In genomic region chr11:105126520-105127029, GRCm38 (mm10) we compare ENCODE assay signal across 8 mouse cellular contexts. TPM values are rescaled to one million over a fixed set of nuclear protein-coding genes. Genes with fewer than 3 reads are reported as not detected.
A peak's percentile ranks its signal among the peaks of the same experiment; 100 is the strongest.
DNase-seq lines count a peak whose midpoint lies in the region; ATAC-seq and TF ChIP-seq lines count a peak whose summit lies in the region.

No protein-coding gene starts in this region.

- no peak for DNase-seq in kidney, adult 2 months
- no peak for DNase-seq in kidney, adult 11 months
- no peak for DNase-seq in G1E (ENCODE audit: low spot score)
- no peak for DNase-seq in forebrain, embryonic 11.5 days (ENCODE audit: low spot score)
- no peak for DNase-seq in stomach, postnatal 0 days (ENCODE audit: low spot score)
- no peak for DNase-seq in adrenal gland, adult 2 months
- DNase-seq in frontal cortex, postnatal 10 days (ENCODE audit: low spot score in 2 of 2) = no peak

- H3K4me3 ChIP-seq in kidney, adult 2 months (ENCODE audit: insufficient read depth, low read depth, low read length) = peak overlapping the region; percentile 91
- peak overlapping the region; percentile 89 for H3K4me3 ChIP-seq in G1E (ENCODE audit: low read depth, low read length)
- H3K4me3 ChIP-seq in forebrain, embryonic 11.5 days (ENCODE audit: low read depth, low read length) = peak overlapping the region; percentile 98
- peak overlapping the region; percentile 100 for H3K4me3 ChIP-seq in liver, embryonic 12.5 days
- H3K4me3 ChIP-seq in stomach, postnatal 0 days (ENCODE audit: low read depth, low read length) = peak overlapping the region; percentile 98

- H3K9me3 ChIP-seq in G1E (replicated peaks) = no peaks in the 10 kb centered on the region
- no peaks in the 10 kb centered on the region for H3K9me3 ChIP-seq in forebrain, embryonic 11.5 days (ENCODE audit: control insufficient read depth, low read length)
- H3K9me3 ChIP-seq in liver, embryonic 12.5 days (replicated peaks) = no peaks in the 10 kb centered on the region
- no peaks in the 10 kb centered on the region for H3K9me3 ChIP-seq in stomach, postnatal 0 days (ENCODE audit: control insufficient read depth, low read length)

- peak overlapping the region; percentile 79 for H3K4me2 ChIP-seq in forebrain, embryonic 11.5 days (ENCODE audit: low read depth, low read length, severe bottlenecking)
- H3K4me2 ChIP-seq in liver, embryonic 12.5 days = peak overlapping the region; percentile 82
- H3K4me2 ChIP-seq in stomach, postnatal 0 days (replicated peaks; ENCODE audit: low read depth) = peak overlapping the region; percentile 89

- H3K36me3 ChIP-seq in kidney, adult 2 months (ENCODE audit: control insufficient read depth, insufficient read depth, low read length) = no peaks in the 10 kb centered on the region
- peaks cover 39% of the 10 kb centered on the region for H3K36me3 ChIP-seq in G1E (replicated peaks)
- no peaks in the 10 kb centered on the region for H3K36me3 ChIP-seq in forebrain, embryonic 11.5 days (ENCODE audit: control insufficient read depth, insufficient read depth, low read length)
- peaks cover 30% of the 10 kb centered on the region for H3K36me3 ChIP-seq in liver, embryonic 12.5 days
- H3K36me3 ChIP-seq in stomach, postnatal 0 days (ENCODE audit: control insufficient read depth, insufficient read depth, low read length) = no peaks in the 10 kb centered on the region

- TF ChIP-seq EP300 in stomach, postnatal 0 days (optimal IDR thresholded peaks at IDR 0.05) = no peak

- TF ChIP-seq POLR2A in kidney, adult 2 months (IDR thresholded peaks at IDR 0.05; ENCODE audit: low read depth, low read length) = no peak

- WGBS in kidney, adult 2 months = under 1% methylated on average over 49 of the region's 49 CpGs
- WGBS in forebrain, embryonic 11.5 days = under 1% methylated on average over 48 of the region's 49 CpGs
- WGBS in liver, embryonic 12.5 days (ENCODE audit: insufficient replicate concordance) = 2% methylated on average over 49 of the region's 49 CpGs
- whole genome bisulfite sequencing in stomach, postnatal 0 days = under 1% methylated on average over 41 of the region's 49 CpGs

- peaks cover 4% of the 10 kb centered on the region; the same call in 1 of the 2 replicates for H3K4me1 ChIP-seq in kidney, adult 2 months (ENCODE audit: control insufficient read depth, insufficient read depth, low read length)
- peaks cover 41% of the 10 kb centered on the region for H3K4me1 ChIP-seq in G1E (ENCODE audit: insufficient read depth, low read depth, low read length)
- H3K4me1 ChIP-seq in forebrain, embryonic 11.5 days (replicated peaks; ENCODE audit: control insufficient read depth, insufficient read depth, low read length) = peaks cover 9% of the 10 kb centered on the region
- H3K4me1 ChIP-seq in liver, embryonic 12.5 days = peaks cover 49% of the 10 kb centered on the region
- 0 out of 2 replicates have a peak, but pooled peaks cover 4% of the 10 kb centered on the region for H3K4me1 ChIP-seq in stomach, postnatal 0 days (replicated peaks; ENCODE audit: control insufficient read depth, insufficient read depth)

- H3K27ac ChIP-seq in kidney, adult 2 months (ENCODE audit: insufficient read depth, low read depth, low read length) = no peak overlapping the region
- no peak overlapping the region for H3K27ac ChIP-seq in forebrain, embryonic 11.5 days (ENCODE audit: low read depth, low read length)
- peak overlapping the region; percentile 65 for H3K27ac ChIP-seq in liver, embryonic 12.5 days
- H3K27ac ChIP-seq in stomach, postnatal 0 days (replicated peaks) = no peak overlapping the region

- ATAC-seq in G1E (ENCODE audit: extremely low read depth, insufficient number of reproducible peaks, low FRiP score, poor library complexity, severe bottlenecking) = no peak
- ATAC-seq in forebrain, embryonic 11.5 days (replicated peaks; ENCODE audit: low FRiP score) = no peak
- peak; percentile 28 for ATAC-seq in liver, embryonic 12.5 days
- peak; percentile 19; the same call in 1 of the 2 replicates for ATAC-seq in stomach, postnatal 0 days (ENCODE audit: low FRiP score, low TSS enrichment)

- no peak for TF ChIP-seq CTCF in kidney, adult 2 months (conservative IDR thresholded peaks at IDR 0.05; ENCODE audit: insufficient read depth, insufficient read length, low read depth, low read length)
- no peak for TF ChIP-seq CTCF in G1E (IDR thresholded peaks at IDR 0.05; ENCODE audit: low read depth, low read length)
- no peak for TF ChIP-seq CTCF in stomach, postnatal 0 days (IDR thresholded peaks at IDR 0.05; ENCODE audit: low read depth)

- H3K9ac ChIP-seq in forebrain, embryonic 11.5 days (ENCODE audit: low read length) = peak overlapping the region; percentile 66
- peak overlapping the region; percentile 81 for H3K9ac ChIP-seq in liver, embryonic 12.5 days
- peak overlapping the region; percentile 79 for H3K9ac ChIP-seq in stomach, postnatal 0 days (ENCODE audit: low read length)

- H3K27me3 ChIP-seq in kidney, adult 2 months (replicated peaks; ENCODE audit: control insufficient read depth, insufficient read depth, low read length) = no peaks in the 10 kb centered on the region
- peaks cover 6% of the 10 kb centered on the region for H3K27me3 ChIP-seq in G1E (ENCODE audit: insufficient read depth, low read length)
- no peaks in the 10 kb centered on the region for H3K27me3 ChIP-seq in forebrain, embryonic 11.5 days (ENCODE audit: control insufficient read depth, insufficient read depth, low read length)
- no peaks in the 10 kb centered on the region for H3K27me3 ChIP-seq in liver, embryonic 12.5 days (replicated peaks)
- H3K27me3 ChIP-seq in stomach, postnatal 0 days (ENCODE audit: control insufficient read depth, insufficient read depth, low read length) = no peaks in the 10 kb centered on the region

RNA-seq across cellular contexts. Expression of gene Mettl2, which starts 0.3 kb away (rescaled TPM):
- polyA plus RNA-seq in kidney, adult 2 months (2012; rRNA removed) = 9.5 and 9.7 TPM in 2 replicates
- total RNA-seq in G1E (2014; fragmentation: Nextera tagmentation) (59.2 and 62.9 TPM in 2 replicates), G1E (2017) (35.5 and 40.4 TPM in 2 replicates)
- 14.0 and 14.9 TPM in 2 replicates for polyA plus RNA-seq in G1E (2012)
- 41.7 and 43.2 TPM in 2 replicates for polyA plus RNA-seq in forebrain, embryonic 11.5 days (2014; fragmentation: Nextera tagmentation; extraction: Ambion mirVana)
- polyA plus RNA-seq in liver, embryonic 12.5 days (2016; fragmentation: Nextera tagmentation; extraction: Ambion mirVana) = 34.3 and 35.1 TPM in 2 replicates
- polyA plus RNA-seq in stomach, postnatal 0 days (2015; fragmentation: Nextera tagmentation; extraction: Ambion mirVana) = 14.9 and 15.0 TPM in 2 replicates
- 10 to 100 TPM; 18.9 to 24.0 TPM for total RNA-seq in adrenal gland, adult 2 months (2021)
- polyA plus RNA-seq in adrenal gland, adult 2 months (2012; rRNA removed) = 9.0 and 9.2 TPM in 2 replicates

RNA-seq across cellular contexts. Expression of gene Gm10842, which starts 20.1 kb away (rescaled TPM):
- not detected in 2 replicates for polyA plus RNA-seq in kidney, adult 2 months (2012; rRNA removed)
- total RNA-seq in G1E (2014; fragmentation: Nextera tagmentation) (not detected in 2 replicates), G1E (2017) (not detected in 2 replicates)
- not detected in 2 replicates for polyA plus RNA-seq in G1E (2012)
- polyA plus RNA-seq in forebrain, embryonic 11.5 days (2014; fragmentation: Nextera tagmentation; extraction: Ambion mirVana) = not detected in 2 replicates
- polyA plus RNA-seq in liver, embryonic 12.5 days (2016; fragmentation: Nextera tagmentation; extraction: Ambion mirVana) = not detected in 2 replicates
- polyA plus RNA-seq in stomach, postnatal 0 days (2015; fragmentation: Nextera tagmentation; extraction: Ambion mirVana) = not detected in 2 replicates
- total RNA-seq in adrenal gland, adult 2 months (2021) = not detected
- polyA plus RNA-seq in adrenal gland, adult 2 months (2012; rRNA removed) = not detected in 2 replicates

RNA-seq across cellular contexts. Expression of gene Tlk2, which starts 52.0 kb away (rescaled TPM):
- 15.1 and 15.4 TPM in 2 replicates for polyA plus RNA-seq in kidney, adult 2 months (2012; rRNA removed)
- total RNA-seq in G1E (2014; fragmentation: Nextera tagmentation) (187 and 232 TPM in 2 replicates), G1E (2017) (95.9 and 102 TPM in 2 replicates)
- polyA plus RNA-seq in G1E (2012) = 20.4 and 23.3 TPM in 2 replicates
- polyA plus RNA-seq in forebrain, embryonic 11.5 days (2014; fragmentation: Nextera tagmentation; extraction: Ambion mirVana) = 27.5 and 31.5 TPM in 2 replicates
- 15.9 and 16.0 TPM in 2 replicates for polyA plus RNA-seq in liver, embryonic 12.5 days (2016; fragmentation: Nextera tagmentation; extraction: Ambion mirVana)
- 7.4 and 8.4 TPM in 2 replicates for polyA plus RNA-seq in stomach, postnatal 0 days (2015; fragmentation: Nextera tagmentation; extraction: Ambion mirVana)
- total RNA-seq in adrenal gland, adult 2 months (2021) = 10 to 100 TPM; 44.6 to 68.5 TPM
- 7.1 and 10.9 TPM in 2 replicates for polyA plus RNA-seq in adrenal gland, adult 2 months (2012; rRNA removed)

Comparison
In these comparisons a context has a peak if more than half of its experiments do, and no peak if none do; other contexts are left out.
1. ATAC-seq: peak in liver, embryonic 12.5 days (single experiment) and stomach, postnatal 0 days (single experiment); none in G1E (single experiment) and forebrain, embryonic 11.5 days (single experiment).
2. Peak in every context shown above with its lines, with median percentiles within 50 percentile points of each other: H3K4me3 ChIP-seq, H3K4me2 ChIP-seq and H3K9ac ChIP-seq.